23 mouse cellular contexts compared by ENCODE assay signal in the genomic region with DNA sequence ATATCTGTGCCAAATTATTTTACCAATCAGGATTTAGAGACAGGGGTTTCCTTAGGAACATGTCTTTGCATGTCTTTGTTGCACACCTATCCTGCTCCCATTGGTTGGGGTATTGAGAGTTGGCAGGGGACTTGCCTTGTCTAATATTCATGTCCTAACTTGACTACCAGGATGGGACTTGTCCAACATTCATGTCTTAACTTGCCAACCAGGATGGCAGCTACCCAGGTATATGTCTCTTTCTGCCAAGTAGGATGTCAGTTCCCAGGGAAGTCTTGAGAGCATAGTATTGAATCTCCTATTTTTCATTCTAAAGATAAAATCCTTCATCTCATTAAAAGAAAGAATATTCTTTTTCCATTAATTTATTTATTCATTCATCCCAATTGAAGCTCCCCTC. TPM values are rescaled to one million over a fixed set of nuclear protein-coding genes. Genes with fewer than 3 reads are reported as not detected.
A peak's percentile ranks its signal among the peaks of the same experiment; 100 is the strongest.
DNase-seq lines count a peak whose midpoint lies in the region; ATAC-seq and TF ChIP-seq lines count a peak whose summit lies in the region.
"Had no signal": no experiment of that assay in that cellular context is flagged by ENCODE, and none has a peak within 500 bp of the region (broad histone marks: within the 10 kb centered on the region; RNA-seq: fewer than 3 reads in every experiment).

No protein-coding gene starts in this region.

- H3K9ac ChIP-seq in ES-Bruce4 (ENCODE audit: low read depth, poor library complexity, severe bottlenecking): no peak overlapping the region

- no peak for TF ChIP-seq POLR2A in ES-Bruce4 (IDR thresholded peaks at IDR 0.05; ENCODE audit: insufficient read depth, low read length)

- ATAC-seq in inflammation-experienced regulatory T-cells, adult 6 months: no peak
- ATAC-seq: activated CD4-positive, CD25-positive, alpha-beta regulatory T cell, adult 4 months; CD4-positive, CD25-positive, alpha-beta regulatory T cell, adult 4 months; Patski had no signal

- TF ChIP-seq CTCF in ES-Bruce4 (IDR thresholded peaks at IDR 0.05; ENCODE audit: low read depth, low read length): no peak

- no peaks in the 10 kb centered on the region for H3K9me3 ChIP-seq in ES-Bruce4 (replicated peaks; ENCODE audit: control insufficient read depth, insufficient read depth, low read length, poor library complexity, severe bottlenecking)
- H3K9me3 ChIP-seq: G1E had no signal

- no peaks in the 10 kb centered on the region for H3K36me3 ChIP-seq in ES-Bruce4 (ENCODE audit: control insufficient read depth, insufficient read depth, low read length, poor library complexity, severe bottlenecking)
- H3K36me3 ChIP-seq: G1E had no signal

- TF ChIP-seq EP300 in ES-Bruce4 (IDR thresholded peaks at IDR 0.05; ENCODE audit: insufficient read depth, low read depth, low read length): no peak

- H3K4me3 ChIP-seq in ES-Bruce4 (ENCODE audit: low read depth, low read length): no peak overlapping the region

- H3K27me3 ChIP-seq in ES-Bruce4 (ENCODE audit: control insufficient read depth, insufficient read depth, low read length, poor library complexity, severe bottlenecking): no peaks in the 10 kb centered on the region
- H3K27me3 ChIP-seq: CH12.LX had no signal

- DNase-seq in cerebellum, postnatal 10 days: peak; percentile 60 to 61
- DNase-seq in cerebellum, postnatal 25 days: no peak
- DNase-seq in cerebellum, postnatal 14 days: peak; percentile 48 to 69
- DNase-seq in cerebellum, adult 11 months: no peak
- peak; percentile 71 for DNase-seq in heart, adult 11 months
- no peak for DNase-seq in heart, postnatal 4 days
- DNase-seq: adrenal gland, adult 2 months; adrenal gland, adult 8-10 months; adrenal gland, postnatal 10 days; adrenal gland, postnatal 14 days; adrenal gland, postnatal 25 days; adrenal gland, postnatal 36 days; B cell, adult 2 months; cerebellum, adult 11-12 months; cerebellum, adult 18-20 months; cerebellum, adult 2 months had no signal

- H3K4me1 ChIP-seq in ES-Bruce4 (ENCODE audit: control insufficient read depth, insufficient read depth, low read length): no peaks in the 10 kb centered on the region

- peak overlapping the region; percentile 54 for H3K27ac ChIP-seq in ES-Bruce4 (ENCODE audit: insufficient read depth, low read length)

RNA-seq across cellular contexts. Expression of a gene that starts 44.4 kb away (rescaled TPM):
- 10 to 100 TPM; 88.8 to 92.1 TPM for total RNA-seq in heart, postnatal 4 days (2021)
- 33.0 and 34.6 TPM in 2 replicates for polyA plus RNA-seq in ES-Bruce4 (2011; ENCODE audit: insufficient read depth, insufficient read length, low read depth, missing spikeins)
- 1 to 10 TPM; 1.4 to 3.0 (median 1.6) TPM for polyA plus RNA-seq in inflammation-experienced regulatory T-cells, adult 6 months (2017; shearing (Covaris generic))

Comparison
In these comparisons a context has a peak if more than half of its experiments do, and no peak if none do; other contexts are left out.
1. DNase-seq: peak in cerebellum, postnatal 10 days (2 of 2), cerebellum, postnatal 14 days (2 of 2) and heart, adult 11 months (single experiment); none in cerebellum, postnatal 25 days (0 of 2), cerebellum, adult 11 months (single experiment) and heart, postnatal 4 days (single experiment).